Mouse (Mus musculus): ENCODE measurements around the gene Adprhl2. TPM values are rescaled to one million over a fixed set of nuclear protein-coding genes. Genes with fewer than 3 reads are reported as not detected.
A peak's percentile ranks its signal among the peaks of the same experiment; 100 is the strongest.

The Adprhl2 gene
- polyA plus RNA-seq, 1 experiment from 2014 or later: 56.8 TPM

DNA sequence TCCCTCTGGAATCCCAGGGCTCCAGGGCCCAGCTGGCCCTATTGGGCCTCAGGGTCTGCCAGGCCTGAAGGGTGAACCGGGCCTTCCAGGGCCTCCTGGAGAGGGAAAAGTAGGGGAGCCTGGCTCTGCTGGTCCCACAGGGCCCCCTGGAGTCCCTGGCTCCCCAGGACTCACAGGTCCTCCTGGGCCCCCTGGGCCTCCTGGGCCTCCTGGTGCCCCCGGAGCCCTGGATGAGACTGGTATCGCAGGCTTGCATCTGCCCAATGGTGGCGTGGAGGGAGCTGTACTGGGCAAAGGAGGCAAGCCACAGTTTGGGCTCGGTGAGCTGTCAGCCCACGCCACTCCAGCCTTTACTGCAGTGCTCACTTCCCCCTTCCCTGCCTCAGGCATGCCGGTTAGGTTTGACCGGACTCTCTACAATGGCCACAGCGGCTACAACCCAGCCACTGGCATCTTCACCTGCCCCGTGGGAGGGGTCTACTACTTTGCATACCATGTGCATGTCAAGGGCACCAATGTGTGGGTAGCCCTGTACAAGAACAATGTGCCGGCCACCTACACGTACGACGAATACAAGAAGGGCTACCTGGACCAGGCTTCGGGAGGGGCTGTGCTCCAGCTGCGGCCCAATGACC is 9.8 kb downstream of the Adprhl2 start:
- Histone ChIP-seq H3K27ac (ENCODE audit: low read depth, low read length) (no peak overlapping the region), H3K4me1 (ENCODE audit: control insufficient read depth, insufficient read depth, low read length) (no peaks in the 10 kb centered on the region), H3K4me2 (ENCODE audit: low read depth) (no peak overlapping the region), H3K4me3 (ENCODE audit: low read depth, low read length) (no peak overlapping the region), H3K36me3 (ENCODE audit: control insufficient read depth, insufficient read depth, low read length) (peaks cover 10% of the 10 kb centered on the region), H3K27me3 (ENCODE audit: control insufficient read depth, insufficient read depth, low read length) (no peaks in the 10 kb centered on the region), H3K9ac (ENCODE audit: low read length) (no peak overlapping the region), H3K9me3 (ENCODE audit: control insufficient read depth, low read length) (no peaks in the 10 kb centered on the region)
- no peak for ATAC-seq (ENCODE audit: insufficient read depth, low FRiP score, low TSS enrichment)
- WGBS: 83% methylated on average over 16 of the region's 16 CpGs
- DNase-seq (ENCODE audit: low spot score): no peak

DNA sequence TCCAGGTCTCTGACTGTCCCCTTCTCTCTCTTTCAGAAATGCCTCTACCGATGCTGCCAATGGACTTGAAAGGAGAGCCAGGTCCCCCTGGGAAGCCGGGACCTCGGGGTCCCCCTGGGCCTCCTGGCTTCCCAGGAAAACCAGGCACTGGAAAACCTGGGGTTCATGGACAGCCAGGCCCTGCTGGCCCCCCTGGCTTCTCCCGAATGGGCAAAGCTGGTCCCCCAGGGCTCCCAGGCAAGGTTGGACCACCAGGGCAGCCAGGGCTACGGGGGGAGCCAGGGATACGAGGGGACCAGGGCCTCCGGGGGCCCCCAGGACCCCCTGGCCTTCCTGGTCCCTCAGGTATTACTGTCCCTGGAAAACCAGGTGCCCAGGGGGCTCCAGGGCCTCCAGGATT is 11.2 kb downstream of the Adprhl2 start:
- Histone ChIP-seq H3K36me3 (ENCODE audit: control insufficient read depth, insufficient read depth, low read length) (no peaks in the 10 kb centered on the region), H3K9ac (ENCODE audit: low read length) (no peak overlapping the region)

DNA sequence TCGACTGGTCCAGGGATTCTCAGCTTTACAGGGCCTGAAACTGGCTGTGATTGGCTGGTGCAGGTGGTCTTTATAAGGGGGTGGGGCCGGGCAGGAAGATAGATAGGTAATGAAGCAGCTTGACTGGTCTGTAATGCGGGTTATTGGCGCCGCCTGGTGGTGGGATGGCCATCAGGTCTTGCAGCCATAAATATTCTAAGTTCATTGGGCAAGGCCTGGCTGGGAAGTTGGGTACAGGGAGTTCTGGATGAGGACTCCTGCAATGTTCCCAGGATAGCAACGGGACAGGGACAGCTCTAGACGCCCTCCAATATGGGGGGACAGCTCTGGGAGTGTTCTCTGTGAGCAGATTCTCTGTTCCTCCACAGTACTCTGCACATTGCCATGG is 11.6 kb downstream of the Adprhl2 start:
- no peak overlapping the region for H3K9ac ChIP-seq (ENCODE audit: low read length)

More for the DNA sequence above, 11.2 kb downstream of the Adprhl2 start:
- no peak overlapping the region for H3K4me3 ChIP-seq (ENCODE audit: low read depth, low read length)
- no peak overlapping the region for H3K4me2 ChIP-seq (ENCODE audit: low read depth)
- H3K27ac ChIP-seq (ENCODE audit: low read depth, low read length): no peak overlapping the region
- 63% methylated on average over 7 of the region's 7 CpGs for WGBS
- no peaks in the 10 kb centered on the region for H3K4me1 ChIP-seq (ENCODE audit: control insufficient read depth, insufficient read depth, low read length)
- ATAC-seq (ENCODE audit: insufficient read depth, low FRiP score, low TSS enrichment) (0 out of 2 replicates have a peak, but pooled peaks have one; percentile 27), DNase-seq (ENCODE audit: low spot score) (no peak)
- no peaks in the 10 kb centered on the region for H3K9me3 ChIP-seq (ENCODE audit: control insufficient read depth, low read length)
- H3K27me3 ChIP-seq (ENCODE audit: control insufficient read depth, insufficient read depth, low read length): no peaks in the 10 kb centered on the region

GRCm38 (mm10) chr4:126309211-126309921 is 12.1 kb downstream of the Adprhl2 start:
- 16% methylated on average over 20 of the region's 20 CpGs for WGBS
- Histone ChIP-seq H3K4me3 (ENCODE audit: low read depth, low read length) (peak overlapping the region; percentile 12; the same call in 1 of the 2 replicates), H3K36me3 (ENCODE audit: control insufficient read depth, insufficient read depth, low read length) (no peaks in the 10 kb centered on the region), H3K27me3 (ENCODE audit: control insufficient read depth, insufficient read depth, low read length) (no peaks in the 10 kb centered on the region), H3K4me1 (ENCODE audit: control insufficient read depth, insufficient read depth, low read length) (no peaks in the 10 kb centered on the region), H3K9ac (ENCODE audit: low read length) (no peak overlapping the region), H3K4me2 (ENCODE audit: low read depth) (peak overlapping the region; percentile 39), H3K27ac (ENCODE audit: low read depth, low read length) (no peak overlapping the region), H3K9me3 (ENCODE audit: control insufficient read depth, low read length) (no peaks in the 10 kb centered on the region)
- peak; percentile 63 for ATAC-seq (ENCODE audit: insufficient read depth, low FRiP score, low TSS enrichment)
- DNase-seq (ENCODE audit: low spot score): no peak

More for the DNA sequence above, 11.6 kb downstream of the Adprhl2 start:
- Histone ChIP-seq H3K36me3 (ENCODE audit: control insufficient read depth, insufficient read depth, low read length) (no peaks in the 10 kb centered on the region), H3K27ac (ENCODE audit: low read depth, low read length) (no peak overlapping the region), H3K4me1 (ENCODE audit: control insufficient read depth, insufficient read depth, low read length) (no peaks in the 10 kb centered on the region), H3K9me3 (ENCODE audit: control insufficient read depth, low read length) (no peaks in the 10 kb centered on the region), H3K4me2 (ENCODE audit: low read depth) (peak overlapping the region; percentile 39), H3K4me3 (ENCODE audit: low read depth, low read length) (peak overlapping the region; percentile 12; the same call in 1 of the 2 replicates), H3K27me3 (ENCODE audit: control insufficient read depth, insufficient read depth, low read length) (no peaks in the 10 kb centered on the region)
- DNase-seq (ENCODE audit: low spot score) (peak; percentile 94), ATAC-seq (ENCODE audit: insufficient read depth, low FRiP score, low TSS enrichment) (peak; percentile 78)
- WGBS: 0% methylated on average over 7 of the region's 7 CpGs

DNA sequence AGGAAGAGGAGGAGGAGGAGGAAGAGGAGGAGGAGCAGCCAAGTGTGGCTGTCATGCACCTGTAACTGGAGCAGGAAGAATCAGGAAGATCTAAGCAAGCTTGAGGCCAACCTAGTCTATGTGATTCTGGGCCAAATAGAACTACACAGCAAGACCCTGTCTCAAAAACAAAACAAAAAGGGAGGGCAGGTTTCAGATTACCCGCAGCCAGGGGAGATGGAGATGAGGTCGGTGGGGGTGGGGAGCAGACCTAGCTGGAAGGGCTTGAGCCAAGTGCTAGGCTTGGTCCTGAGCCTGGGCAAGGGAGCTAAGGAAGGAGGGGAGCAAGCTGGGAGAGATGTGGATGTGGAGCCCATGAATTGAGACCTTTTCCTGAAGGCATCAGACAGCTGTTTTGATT is 14.7 kb downstream of the Adprhl2 start:
- Histone ChIP-seq H3K4me2 (ENCODE audit: low read depth) (no peak overlapping the region), H3K4me1 (ENCODE audit: control insufficient read depth, insufficient read depth, low read length) (no peaks in the 10 kb centered on the region), H3K27ac (ENCODE audit: low read depth, low read length) (no peak overlapping the region), H3K27me3 (ENCODE audit: control insufficient read depth, insufficient read depth, low read length) (peaks cover 10% of the 10 kb centered on the region), H3K9me3 (ENCODE audit: control insufficient read depth, low read length) (no peaks in the 10 kb centered on the region), H3K36me3 (ENCODE audit: control insufficient read depth, insufficient read depth, low read length) (no peaks in the 10 kb centered on the region), H3K4me3 (ENCODE audit: low read depth, low read length) (no peak overlapping the region), H3K9ac (ENCODE audit: low read length) (no peak overlapping the region)
- ATAC-seq (ENCODE audit: insufficient read depth, low FRiP score, low TSS enrichment): no peak
- WGBS: 30% methylated on average over 2 of the region's 2 CpGs
- DNase-seq (ENCODE audit: low spot score): no peak

GRCm38 (mm10) chr4:126306058-126306457 is 15.4 kb downstream of the Adprhl2 start:
- H3K27ac ChIP-seq (ENCODE audit: low read depth, low read length): no peak overlapping the region
- H3K27me3 ChIP-seq (ENCODE audit: control insufficient read depth, insufficient read depth, low read length): peaks cover 18% of the 10 kb centered on the region
- H3K4me2 ChIP-seq (ENCODE audit: low read depth): no peak overlapping the region
- no peaks in the 10 kb centered on the region for H3K36me3 ChIP-seq (ENCODE audit: control insufficient read depth, insufficient read depth, low read length)
- H3K9ac ChIP-seq (ENCODE audit: low read length): no peak overlapping the region
- H3K4me3 ChIP-seq (ENCODE audit: low read depth, low read length): no peak overlapping the region
- H3K9me3 ChIP-seq (ENCODE audit: control insufficient read depth, low read length): no peaks in the 10 kb centered on the region
- WGBS: 93% methylated on average over 6 of the region's 6 CpGs
- DNase-seq (ENCODE audit: low spot score): no peak
- H3K4me1 ChIP-seq (ENCODE audit: control insufficient read depth, insufficient read depth, low read length): peaks cover 6% of the 10 kb centered on the region
- ATAC-seq (ENCODE audit: insufficient read depth, low FRiP score, low TSS enrichment): no peak

- WGBS: 92% methylated on average over 1 of the region's 1 CpGs
- H3K27me3 ChIP-seq (ENCODE audit: control insufficient read depth, insufficient read depth, low read length): peaks cover 24% of the 10 kb centered on the region
- no peak for ATAC-seq (ENCODE audit: insufficient read depth, low FRiP score, low TSS enrichment)
Measured at GRCm38 (mm10) chr4:126305428-126305827, 16.1 kb downstream of the Adprhl2 start.

DNA sequence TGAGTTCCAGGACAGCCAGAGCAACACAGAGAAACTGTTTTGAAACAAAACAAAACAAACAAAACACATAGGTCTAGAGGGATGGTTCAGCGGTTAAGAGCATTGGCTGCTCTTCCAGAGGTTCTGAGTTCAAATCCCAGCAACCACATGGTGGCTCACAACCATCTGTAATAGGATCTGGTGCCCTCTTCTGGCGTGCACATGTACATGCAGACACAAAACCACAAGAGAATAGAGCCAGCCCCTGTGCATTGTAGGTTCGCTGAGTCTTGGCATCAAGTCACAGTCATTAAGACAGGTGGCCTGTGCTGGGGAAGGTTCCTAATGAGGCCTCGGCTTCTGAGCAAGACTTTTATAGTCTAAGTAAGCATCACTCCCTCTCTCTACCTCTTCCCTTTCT is 17.6 kb downstream of the Adprhl2 start:
- H3K36me3 ChIP-seq (ENCODE audit: control insufficient read depth, insufficient read depth, low read length): no peaks in the 10 kb centered on the region
- no peak overlapping the region for H3K4me2 ChIP-seq (ENCODE audit: low read depth)
- no peak for ATAC-seq (ENCODE audit: insufficient read depth, low FRiP score, low TSS enrichment)
- H3K9ac ChIP-seq (ENCODE audit: low read length): no peak overlapping the region
- H3K4me1 ChIP-seq (ENCODE audit: control insufficient read depth, insufficient read depth, low read length): peaks cover 9% of the 10 kb centered on the region
- WGBS: 59% methylated on average over 4 of the region's 4 CpGs
- no peak overlapping the region for H3K4me3 ChIP-seq (ENCODE audit: low read depth, low read length)
- H3K27me3 ChIP-seq (ENCODE audit: control insufficient read depth, insufficient read depth, low read length): peaks cover 34% of the 10 kb centered on the region
- no peak overlapping the region for H3K27ac ChIP-seq (ENCODE audit: low read depth, low read length)
- no peaks in the 10 kb centered on the region for H3K9me3 ChIP-seq (ENCODE audit: control insufficient read depth, low read length)
- DNase-seq (ENCODE audit: low spot score): no peak

More at GRCm38 (mm10) chr4:126305428-126305827, 16.1 kb downstream of the Adprhl2 start:
- Histone ChIP-seq H3K4me1 (ENCODE audit: control insufficient read depth, insufficient read depth, low read length) (peaks cover 9% of the 10 kb centered on the region), H3K36me3 (ENCODE audit: control insufficient read depth, insufficient read depth, low read length) (no peaks in the 10 kb centered on the region), H3K9ac (ENCODE audit: low read length) (no peak overlapping the region), H3K27ac (ENCODE audit: low read depth, low read length) (no peak overlapping the region), H3K4me3 (ENCODE audit: low read depth, low read length) (no peak overlapping the region), H3K4me2 (ENCODE audit: low read depth) (no peak overlapping the region), H3K9me3 (ENCODE audit: control insufficient read depth, low read length) (no peaks in the 10 kb centered on the region)
- no peak for DNase-seq (ENCODE audit: low spot score)
